ENCODE assay signal across 9 mouse cellular contexts in genomic region chr1:134234455-134235390, GRCm38 (mm10). TPM values are rescaled to one million over a fixed set of nuclear protein-coding genes. Genes with fewer than 3 reads are reported as not detected.
DNase-seq lines count a peak whose midpoint lies in the region; ATAC-seq and TF ChIP-seq lines count a peak whose summit lies in the region.
"Had no signal": no experiment of that assay in that cellular context is flagged by ENCODE, and none has a peak within 500 bp of the region (broad histone marks: within the 10 kb centered on the region; RNA-seq: fewer than 3 reads in every experiment).

No protein-coding gene starts in this region.

- ATAC-seq in kidney, embryonic 15.5 days (replicated peaks; ENCODE audit: low FRiP score): peak; percentile 38; the same call in 1 of the 2 replicates
- ATAC-seq in limb, embryonic 14.5 days (ENCODE audit: low FRiP score, low read depth): peak; percentile 20; the same call in 1 of the 2 replicates
- peak; percentile 72 for ATAC-seq in neural tube, embryonic 15.5 days (ENCODE audit: low FRiP score)

- under 1% methylated on average over 41 of the region's 41 CpGs for WGBS in liver, adult 2 months
- 2% methylated on average over 41 of the region's 41 CpGs for WGBS in heart, adult 2 months
- 1% methylated on average over 41 of the region's 41 CpGs for WGBS in kidney, embryonic 15.5 days
- 1% methylated on average over 38 of the region's 41 CpGs for WGBS in limb, embryonic 14.5 days
- under 1% methylated on average over 41 of the region's 41 CpGs for WGBS in neural tube, embryonic 15.5 days

- no peaks in the 10 kb centered on the region for H3K27me3 ChIP-seq in liver, adult 2 months (ENCODE audit: control insufficient read depth, insufficient read depth, low read length)
- H3K27me3 ChIP-seq in heart, adult 2 months (ENCODE audit: control insufficient read depth, insufficient read depth, low read length): no peaks in the 10 kb centered on the region; the same call in 1 of the 2 replicates
- H3K27me3 ChIP-seq in kidney, embryonic 15.5 days: peaks cover 48% of the 10 kb centered on the region
- peaks cover 33% of the 10 kb centered on the region for H3K27me3 ChIP-seq in limb, embryonic 14.5 days (ENCODE audit: control insufficient read depth, insufficient read depth, low read length)
- peaks cover 11% of the 10 kb centered on the region for H3K27me3 ChIP-seq in neural tube, embryonic 15.5 days (replicated peaks)

- no peak for TF ChIP-seq CTCF in liver, adult 2 months (IDR thresholded peaks at IDR 0.05; ENCODE audit: low read depth, low read length)
- 0 out of 2 replicates have a peak, but pooled peaks have one; percentile 4 for TF ChIP-seq CTCF in heart, adult 2 months (IDR thresholded peaks at IDR 0.05)

- 0 out of 2 replicates have a peak, but pooled peaks cover 2% of the 10 kb centered on the region for H3K79me2 ChIP-seq in liver, adult 2 months (ENCODE audit: control insufficient read depth, insufficient read depth, low read length)
- H3K79me2 ChIP-seq in heart, adult 2 months (replicated peaks; ENCODE audit: control insufficient read depth, insufficient read depth, low read length): no peaks in the 10 kb centered on the region

- H3K9me3 ChIP-seq in kidney, embryonic 15.5 days (replicated peaks): no peaks in the 10 kb centered on the region
- no peaks in the 10 kb centered on the region for H3K9me3 ChIP-seq in limb, embryonic 14.5 days (ENCODE audit: control insufficient read depth, low read length)
- H3K9me3 ChIP-seq in neural tube, embryonic 15.5 days (replicated peaks): no peaks in the 10 kb centered on the region
- H3K9me3 ChIP-seq: G1E had no signal

- peak overlapping the region; percentile 70 for H3K9ac ChIP-seq in liver, adult 2 months (ENCODE audit: low read depth, low read length)
- H3K9ac ChIP-seq in heart, adult 2 months (ENCODE audit: low read depth, low read length): peak overlapping the region; percentile 67
- H3K9ac ChIP-seq in kidney, embryonic 15.5 days: peak overlapping the region; percentile 38
- H3K9ac ChIP-seq in limb, embryonic 14.5 days (ENCODE audit: low read depth, low read length, severe bottlenecking): peak overlapping the region; percentile 43
- peak overlapping the region; percentile 61 for H3K9ac ChIP-seq in neural tube, embryonic 15.5 days (replicated peaks)

- DNase-seq in liver, adult 2 months (ENCODE audit: extremely low read depth, low read depth, low spot score): peak; percentile 78
- no peak for DNase-seq in liver
- DNase-seq in cerebellum, adult 9-11 months: peak; percentile 88
- DNase-seq in heart, adult 2 months: peak; percentile 66 to 75
- DNase-seq in limb, embryonic 14.5 days (ENCODE audit: low spot score): no peak
- DNase-seq in T-cell, adult 2 months (ENCODE audit: low spot score): no peak

- H3K36me3 ChIP-seq in liver, adult 2 months (ENCODE audit: control insufficient read depth, insufficient read depth, low read length): no peaks in the 10 kb centered on the region
- no peaks in the 10 kb centered on the region for H3K36me3 ChIP-seq in heart, adult 2 months (ENCODE audit: control insufficient read depth, insufficient read depth, low read length)
- no peaks in the 10 kb centered on the region for H3K36me3 ChIP-seq in kidney, embryonic 15.5 days
- no peaks in the 10 kb centered on the region for H3K36me3 ChIP-seq in limb, embryonic 14.5 days (ENCODE audit: control insufficient read depth, insufficient read depth, low read length)
- no peaks in the 10 kb centered on the region for H3K36me3 ChIP-seq in neural tube, embryonic 15.5 days
- H3K36me3 ChIP-seq: G1E had no signal

- peaks cover 34% of the 10 kb centered on the region for H3K4me1 ChIP-seq in liver, adult 2 months (ENCODE audit: control insufficient read depth, insufficient read depth, low read length)
- H3K4me1 ChIP-seq in heart, adult 2 months (ENCODE audit: control insufficient read depth, insufficient read depth, low read length): peaks cover 12% of the 10 kb centered on the region
- H3K4me1 ChIP-seq in kidney, embryonic 15.5 days: peaks cover 44% of the 10 kb centered on the region
- peaks cover 10% of the 10 kb centered on the region; the same call in 1 of the 2 replicates for H3K4me1 ChIP-seq in limb, embryonic 14.5 days (ENCODE audit: control insufficient read depth, insufficient read depth, low read length)
- peaks cover 66% of the 10 kb centered on the region for H3K4me1 ChIP-seq in neural tube, embryonic 15.5 days

- intact Hi-C loops in heart, adult 2 months (cut with DNase I): loop anchor here (10.0 kb wide), 1 partner anchor 180 kb away; no protein-coding TSS in a partner anchor

- peak overlapping the region; percentile 54 for H3K27ac ChIP-seq in liver, adult 2 months (replicated peaks; ENCODE audit: insufficient read depth, low read depth, low read length)
- H3K27ac ChIP-seq in heart, adult 2 months: peak overlapping the region; percentile 73
- no peak overlapping the region for H3K27ac ChIP-seq in kidney, embryonic 15.5 days
- no peak overlapping the region for H3K27ac ChIP-seq in limb, embryonic 14.5 days (replicated peaks; ENCODE audit: low read depth, low read length)
- H3K27ac ChIP-seq in neural tube, embryonic 15.5 days (replicated peaks): peak overlapping the region; percentile 56

- peak overlapping the region; percentile 94 for H3K4me2 ChIP-seq in kidney, embryonic 15.5 days
- H3K4me2 ChIP-seq in limb, embryonic 14.5 days (replicated peaks; ENCODE audit: low read depth, low read length, severe bottlenecking): peak overlapping the region; percentile 95
- peak overlapping the region; percentile 93 for H3K4me2 ChIP-seq in neural tube, embryonic 15.5 days

- TF ChIP-seq POLR2A in liver, adult 2 months (IDR thresholded peaks at IDR 0.05; ENCODE audit: extremely low read depth, insufficient read depth, low read length): 0 out of 2 replicates have a peak, but pooled peaks have one; percentile 35
- peak; percentile 57; the same call in 1 of the 2 replicates for TF ChIP-seq POLR2A in heart, adult 2 months (IDR thresholded peaks at IDR 0.05; ENCODE audit: insufficient read depth, low read depth, low read length)
- TF ChIP-seq POLR2A in limb, embryonic 14.5 days (IDR thresholded peaks at IDR 0.05; ENCODE audit: borderline replicate concordance, extremely low read depth, insufficient read depth, insufficient read length): no peak

- H3K4me3 ChIP-seq in liver, adult 2 months (ENCODE audit: insufficient read depth, low read depth, low read length): peak overlapping the region; percentile 55
- H3K4me3 ChIP-seq in heart, adult 2 months: peak overlapping the region; percentile 43
- peak overlapping the region; percentile 49 for H3K4me3 ChIP-seq in kidney, embryonic 15.5 days (replicated peaks)
- H3K4me3 ChIP-seq in limb, embryonic 14.5 days (replicated peaks; ENCODE audit: low read length): peak overlapping the region; percentile 46
- peak overlapping the region; percentile 58 for H3K4me3 ChIP-seq in neural tube, embryonic 15.5 days (replicated peaks)

- TF ChIP-seq EP300 in heart, adult 2 months (IDR thresholded peaks at IDR 0.05; ENCODE audit: insufficient read depth, low read depth, low read length): peak; percentile 28; the same call in 1 of the 2 replicates

RNA-seq across cellular contexts. Expression of gene Adora1, which starts 0.5 kb away (rescaled TPM):
- 3.2 and 6.6 TPM in 2 replicates for total RNA-seq in liver, adult 2 months (2014; rRNA removed)
- polyA plus RNA-seq in liver, adult 2 months (2012; rRNA removed): 17.0 and 27.2 TPM in 2 replicates
- 10 to 100 TPM in 1 of 2 experiments, 1 to 10 TPM in 1; 9.6 to 15.0 TPM for total RNA-seq in heart, adult 2 months (2021)
- polyA plus RNA-seq in heart, adult 2 months (2012; rRNA removed): 18.6 and 19.4 TPM in 2 replicates
- polyA plus RNA-seq in kidney, embryonic 15.5 days (2015; fragmentation: Nextera tagmentation; extraction: Ambion mirVana): 7.7 and 8.2 TPM in 2 replicates
- polyA plus RNA-seq in limb, embryonic 14.5 days (2012; rRNA removed): 2.0 and 3.6 TPM in 2 replicates
- 1.4 and 2.0 TPM in 2 replicates for polyA plus RNA-seq in limb, embryonic 14.5 days (2014; fragmentation: Nextera tagmentation; extraction: Ambion mirVana)
- 23.8 and 28.8 TPM in 2 replicates for polyA plus RNA-seq in neural tube, embryonic 15.5 days (2015; fragmentation: Nextera tagmentation; extraction: Ambion mirVana)
- polyA plus RNA-seq: G1E had no signal

RNA-seq across cellular contexts. Expression of gene Mybph, which starts 41.5 kb away (rescaled TPM):
- total RNA-seq in liver, adult 2 months (2014; rRNA removed): not detected in 2 replicates
- not detected in 2 replicates for polyA plus RNA-seq in liver, adult 2 months (2012; rRNA removed)
- not detected for total RNA-seq in heart, adult 2 months (2021)
- polyA plus RNA-seq in heart, adult 2 months (2012; rRNA removed): 0.16 and 0.18 TPM in 2 replicates
- 6.1 and 9.3 TPM in 2 replicates for polyA plus RNA-seq in kidney, embryonic 15.5 days (2015; fragmentation: Nextera tagmentation; extraction: Ambion mirVana)
- 92.6 and 110 TPM in 2 replicates for polyA plus RNA-seq in limb, embryonic 14.5 days (2012; rRNA removed)
- 93.0 and 115 TPM in 2 replicates for polyA plus RNA-seq in limb, embryonic 14.5 days (2014; fragmentation: Nextera tagmentation; extraction: Ambion mirVana)
- polyA plus RNA-seq in neural tube, embryonic 15.5 days (2015; fragmentation: Nextera tagmentation; extraction: Ambion mirVana): 2.7 and 4.4 TPM in 2 replicates
- polyA plus RNA-seq: G1E had no signal

RNA-seq across cellular contexts. Expression of gene Chil1, which starts 52.7 kb away (rescaled TPM):
- 0.09 and 0.27 TPM in 2 replicates for total RNA-seq in liver, adult 2 months (2014; rRNA removed)
- polyA plus RNA-seq in liver, adult 2 months (2012; rRNA removed): 0.30 and 0.34 TPM in 2 replicates
- under 1 TPM; 0.94 to 0.96 TPM for total RNA-seq in heart, adult 2 months (2021)
- 1.7 and 2.7 TPM in 2 replicates for polyA plus RNA-seq in heart, adult 2 months (2012; rRNA removed)
- 1.7 and 2.2 TPM in 2 replicates for polyA plus RNA-seq in kidney, embryonic 15.5 days (2015; fragmentation: Nextera tagmentation; extraction: Ambion mirVana)
- 12.3 and 12.9 TPM in 2 replicates for polyA plus RNA-seq in limb, embryonic 14.5 days (2012; rRNA removed)
- 13.6 and 16.3 TPM in 2 replicates for polyA plus RNA-seq in limb, embryonic 14.5 days (2014; fragmentation: Nextera tagmentation; extraction: Ambion mirVana)
- polyA plus RNA-seq in neural tube, embryonic 15.5 days (2015; fragmentation: Nextera tagmentation; extraction: Ambion mirVana): 2.0 and 2.1 TPM in 2 replicates
- total RNA-seq: G1E had no signal
- polyA plus RNA-seq: G1E had no signal

RNA-seq across cellular contexts. Expression of gene Myog, which starts 55.1 kb away (rescaled TPM):
- total RNA-seq in liver, adult 2 months (2014; rRNA removed): not detected in 2 replicates
- not detected in 2 replicates for polyA plus RNA-seq in liver, adult 2 months (2012; rRNA removed)
- total RNA-seq in heart, adult 2 months (2021): not detected
- polyA plus RNA-seq in heart, adult 2 months (2012; rRNA removed): not detected in 2 replicates
- 13.1 and 19.9 TPM in 2 replicates for polyA plus RNA-seq in kidney, embryonic 15.5 days (2015; fragmentation: Nextera tagmentation; extraction: Ambion mirVana)
- 162 and 165 TPM in 2 replicates for polyA plus RNA-seq in limb, embryonic 14.5 days (2012; rRNA removed)
- 118 and 149 TPM in 2 replicates for polyA plus RNA-seq in limb, embryonic 14.5 days (2014; fragmentation: Nextera tagmentation; extraction: Ambion mirVana)
- 7.1 and 9.9 TPM in 2 replicates for polyA plus RNA-seq in neural tube, embryonic 15.5 days (2015; fragmentation: Nextera tagmentation; extraction: Ambion mirVana)
- total RNA-seq: G1E had no signal
- polyA plus RNA-seq: G1E had no signal

Comparison
In these comparisons a context has a peak if more than half of its experiments do, and no peak if none do; other contexts are left out.
1. DNase-seq: peak in liver, adult 2 months (single experiment), cerebellum, adult 9-11 months (single experiment) and heart, adult 2 months (2 of 2); none in liver (single experiment), limb, embryonic 14.5 days (single experiment) and T-cell, adult 2 months (single experiment).
2. H3K27ac ChIP-seq: peak in liver, adult 2 months (single experiment), heart, adult 2 months (single experiment) and neural tube, embryonic 15.5 days (single experiment); none in kidney, embryonic 15.5 days (single experiment) and limb, embryonic 14.5 days (single experiment).
3. ATAC-seq: peak in every context shown above with its lines; median percentile 72 in neural tube, embryonic 15.5 days; 38 in kidney, embryonic 15.5 days; 20 in limb, embryonic 14.5 days.
4. Peak in every context shown above with its lines, with median percentiles within 50 percentile points of each other: H3K4me3 ChIP-seq, H3K9ac ChIP-seq and H3K4me2 ChIP-seq.